Mouse (Mus musculus): ENCODE results near the gene Armc9. TPM values are rescaled to one million over a fixed set of nuclear protein-coding genes. Genes with fewer than 3 reads are reported as not detected.

The Armc9 gene
- total and polyA plus RNA-seq, 2 experiments, result 3.2 to 4.4 TPM

GRCm38 (mm10) chr1:86187856-86188255 lies 33.3 kb downstream of the Armc9 start:
- DNase-seq (ENCODE audit: extremely low read depth, low read depth, low spot score), result no peak
- Histone ChIP-seq H3K9ac (ENCODE audit: low read depth, low read length) (no peak overlapping the region), H3K27me3 (ENCODE audit: control insufficient read depth, insufficient read depth, low read length) (no peaks in the 10 kb centered on the region), H3K4me3 (ENCODE audit: insufficient read depth, low read depth, low read length) (no peak overlapping the region), H3K36me3 (ENCODE audit: control insufficient read depth, insufficient read depth, low read length) (no peaks in the 10 kb centered on the region), H3K4me1 (ENCODE audit: control insufficient read depth, insufficient read depth, low read length) (no peaks in the 10 kb centered on the region), H3K27ac (replicated peaks; ENCODE audit: insufficient read depth, low read depth, low read length) (no peak overlapping the region), H3K79me2 (ENCODE audit: control insufficient read depth, insufficient read depth, low read length) (no peaks in the 10 kb centered on the region)
- TF ChIP-seq POLR2A (IDR thresholded peaks at IDR 0.05; ENCODE audit: extremely low read depth, insufficient read depth, low read length) (no peak), CTCF (IDR thresholded peaks at IDR 0.05; ENCODE audit: low read depth, low read length) (no peak)
- 59% methylated on average over 2 of the region's 2 CpGs for WGBS

GRCm38 (mm10) chr1:86188271-86188670 lies 33.7 kb downstream of the Armc9 start:
- TF ChIP-seq CTCF (IDR thresholded peaks at IDR 0.05; ENCODE audit: low read depth, low read length), result no peak
- no peak for TF ChIP-seq POLR2A (IDR thresholded peaks at IDR 0.05; ENCODE audit: extremely low read depth, insufficient read depth, low read length)
- H3K27me3 ChIP-seq (ENCODE audit: control insufficient read depth, insufficient read depth, low read length), result no peaks in the 10 kb centered on the region
- 97% methylated on average over 2 of the region's 2 CpGs for WGBS
- no peaks in the 10 kb centered on the region for H3K36me3 ChIP-seq (ENCODE audit: control insufficient read depth, insufficient read depth, low read length)
- no peaks in the 10 kb centered on the region for H3K4me1 ChIP-seq (ENCODE audit: control insufficient read depth, insufficient read depth, low read length)
- no peak for DNase-seq (ENCODE audit: extremely low read depth, low read depth, low spot score)
- no peaks in the 10 kb centered on the region for H3K79me2 ChIP-seq (ENCODE audit: control insufficient read depth, insufficient read depth, low read length)
- H3K9ac ChIP-seq (ENCODE audit: low read depth, low read length), result no peak overlapping the region
- H3K27ac ChIP-seq (replicated peaks; ENCODE audit: insufficient read depth, low read depth, low read length), result no peak overlapping the region
- H3K4me3 ChIP-seq (ENCODE audit: insufficient read depth, low read depth, low read length), result no peak overlapping the region

GRCm38 (mm10) chr1:86189034-86189702 lies 34.6 kb downstream of the Armc9 start:
- Histone ChIP-seq H3K27me3 (ENCODE audit: control insufficient read depth, insufficient read depth, low read length) (no peaks in the 10 kb centered on the region), H3K4me3 (ENCODE audit: insufficient read depth, low read depth, low read length) (no peak overlapping the region), H3K27ac (replicated peaks; ENCODE audit: insufficient read depth, low read depth, low read length) (no peak overlapping the region), H3K4me1 (ENCODE audit: control insufficient read depth, insufficient read depth, low read length) (no peaks in the 10 kb centered on the region), H3K79me2 (ENCODE audit: control insufficient read depth, insufficient read depth, low read length) (no peaks in the 10 kb centered on the region), H3K36me3 (ENCODE audit: control insufficient read depth, insufficient read depth, low read length) (no peaks in the 10 kb centered on the region), H3K9ac (ENCODE audit: low read depth, low read length) (no peak overlapping the region)
- 81% methylated on average over 6 of the region's 6 CpGs for WGBS
- DNase-seq (ENCODE audit: extremely low read depth, low read depth, low spot score), result no peak
- TF ChIP-seq POLR2A (IDR thresholded peaks at IDR 0.05; ENCODE audit: extremely low read depth, insufficient read depth, low read length) (no peak), CTCF (IDR thresholded peaks at IDR 0.05; ENCODE audit: low read depth, low read length) (peak; percentile 19; the same call in 1 of the 2 replicates)

- no peak for DNase-seq (ENCODE audit: extremely low read depth, low read depth, low spot score)
- Histone ChIP-seq H3K36me3 (ENCODE audit: control insufficient read depth, insufficient read depth, low read length) (0 out of 2 replicates have a peak, but pooled peaks cover 2% of the 10 kb centered on the region), H3K4me1 (ENCODE audit: control insufficient read depth, insufficient read depth, low read length) (no peaks in the 10 kb centered on the region), H3K4me3 (ENCODE audit: insufficient read depth, low read depth, low read length) (no peak overlapping the region), H3K27ac (replicated peaks; ENCODE audit: insufficient read depth, low read depth, low read length) (no peak overlapping the region), H3K9ac (ENCODE audit: low read depth, low read length) (no peak overlapping the region), H3K79me2 (ENCODE audit: control insufficient read depth, insufficient read depth, low read length) (no peaks in the 10 kb centered on the region), H3K27me3 (ENCODE audit: control insufficient read depth, insufficient read depth, low read length) (no peaks in the 10 kb centered on the region)
- WGBS, result 84% methylated on average over 6 of the region's 6 CpGs
- no peak for TF ChIP-seq POLR2A (IDR thresholded peaks at IDR 0.05; ENCODE audit: extremely low read depth, insufficient read depth, low read length)
- no peak for TF ChIP-seq CTCF (IDR thresholded peaks at IDR 0.05; ENCODE audit: low read depth, low read length)
These were observed 36.3 kb downstream of the Armc9 start for GRCm38 (mm10) chr1:86190843-86191242.

GRCm38 (mm10) chr1:86194044-86194443 lies 39.5 kb downstream of the Armc9 start:
- Histone ChIP-seq H3K4me1 (ENCODE audit: control insufficient read depth, insufficient read depth, low read length) (no peaks in the 10 kb centered on the region), H3K4me3 (ENCODE audit: insufficient read depth, low read depth, low read length) (no peak overlapping the region), H3K79me2 (ENCODE audit: control insufficient read depth, insufficient read depth, low read length) (no peaks in the 10 kb centered on the region), H3K27me3 (ENCODE audit: control insufficient read depth, insufficient read depth, low read length) (no peaks in the 10 kb centered on the region), H3K27ac (replicated peaks; ENCODE audit: insufficient read depth, low read depth, low read length) (no peak overlapping the region), H3K36me3 (ENCODE audit: control insufficient read depth, insufficient read depth, low read length) (peaks cover 4% of the 10 kb centered on the region; the same call in 1 of the 2 replicates), H3K9ac (ENCODE audit: low read depth, low read length) (no peak overlapping the region)
- TF ChIP-seq POLR2A (IDR thresholded peaks at IDR 0.05; ENCODE audit: extremely low read depth, insufficient read depth, low read length) (no peak), CTCF (IDR thresholded peaks at IDR 0.05; ENCODE audit: low read depth, low read length) (no peak)
- no peak for DNase-seq (ENCODE audit: extremely low read depth, low read depth, low spot score)
- 87% methylated on average over 7 of the region's 7 CpGs for WGBS

GRCm38 (mm10) chr1:86198276-86198675 lies 43.7 kb downstream of the Armc9 start:
- TF ChIP-seq POLR2A (IDR thresholded peaks at IDR 0.05; ENCODE audit: extremely low read depth, insufficient read depth, low read length) (no peak), CTCF (IDR thresholded peaks at IDR 0.05; ENCODE audit: low read depth, low read length) (no peak)
- Histone ChIP-seq H3K36me3 (ENCODE audit: control insufficient read depth, insufficient read depth, low read length) (peaks cover 16% of the 10 kb centered on the region; the same call in 1 of the 2 replicates), H3K4me1 (ENCODE audit: control insufficient read depth, insufficient read depth, low read length) (no peaks in the 10 kb centered on the region), H3K79me2 (ENCODE audit: control insufficient read depth, insufficient read depth, low read length) (no peaks in the 10 kb centered on the region), H3K27ac (replicated peaks; ENCODE audit: insufficient read depth, low read depth, low read length) (no peak overlapping the region), H3K27me3 (ENCODE audit: control insufficient read depth, insufficient read depth, low read length) (no peaks in the 10 kb centered on the region), H3K4me3 (ENCODE audit: insufficient read depth, low read depth, low read length) (no peak overlapping the region), H3K9ac (ENCODE audit: low read depth, low read length) (no peak overlapping the region)
- no peak for DNase-seq (ENCODE audit: extremely low read depth, low read depth, low spot score)
- 94% methylated on average over 6 of the region's 6 CpGs for WGBS

Measured in liver, adult 2 months (tissue).